Mouse (Mus musculus): ENCODE measurements around the gene Ceacam18. TPM values are rescaled to one million over a fixed set of nuclear protein-coding genes. Genes with fewer than 3 reads are reported as not detected.
"Not testable (repeated sequence)": the region's sequence is repeated elsewhere in the genome, so short reads cannot be mapped to it uniquely, and the experiment has no call there.

The Ceacam18 gene
- polyA plus RNA-seq, 1 experiment from 2014 or later = not detected

DNA sequence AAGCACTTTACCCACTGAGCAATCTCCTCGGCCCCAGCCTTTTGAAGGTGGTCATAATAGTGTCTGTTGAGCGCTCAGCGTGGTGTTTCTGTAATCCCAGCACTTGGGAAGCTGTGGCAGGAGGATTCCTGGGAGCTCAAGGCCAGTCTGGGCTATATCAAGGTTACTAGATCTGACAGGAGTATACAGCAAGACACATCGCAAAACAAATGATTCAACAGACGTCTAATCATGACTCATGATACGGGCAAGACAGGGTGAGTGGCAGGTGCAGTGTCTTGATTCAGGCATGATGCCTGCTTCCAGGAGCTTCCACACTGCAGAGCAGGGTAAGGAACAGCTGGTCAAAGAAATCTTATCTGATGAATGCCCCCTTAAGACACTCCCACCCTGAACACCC is 18.2 kb downstream of the Ceacam18 start:
- no peak overlapping the region for H3K9ac ChIP-seq (ENCODE audit: low read length)
- H3K4me1 ChIP-seq (ENCODE audit: control insufficient read depth, insufficient read depth, low read length) = no peaks in the 10 kb centered on the region
- ATAC-seq (ENCODE audit: insufficient number of reproducible peaks, low FRiP score, low TSS enrichment, low read depth) (no peak), DNase-seq (ENCODE audit: low spot score) (no peak)
- H3K4me3 ChIP-seq (ENCODE audit: low read depth, low read length) = no peak overlapping the region
- 90% methylated on average over 6 of the region's 6 CpGs for WGBS
- H3K27me3 ChIP-seq (ENCODE audit: control insufficient read depth, insufficient read depth, low read length) = no peaks in the 10 kb centered on the region
- H3K9me3 ChIP-seq (ENCODE audit: control insufficient read depth, low read length) = no peaks in the 10 kb centered on the region; the same call in 1 of the 2 replicates
- H3K36me3 ChIP-seq (ENCODE audit: control insufficient read depth, insufficient read depth, low read length) = no peaks in the 10 kb centered on the region
- no peak overlapping the region for H3K27ac ChIP-seq (replicated peaks; ENCODE audit: low read depth, low read length)
- no peak overlapping the region for H3K4me2 ChIP-seq (ENCODE audit: low read depth, severe bottlenecking)

DNA sequence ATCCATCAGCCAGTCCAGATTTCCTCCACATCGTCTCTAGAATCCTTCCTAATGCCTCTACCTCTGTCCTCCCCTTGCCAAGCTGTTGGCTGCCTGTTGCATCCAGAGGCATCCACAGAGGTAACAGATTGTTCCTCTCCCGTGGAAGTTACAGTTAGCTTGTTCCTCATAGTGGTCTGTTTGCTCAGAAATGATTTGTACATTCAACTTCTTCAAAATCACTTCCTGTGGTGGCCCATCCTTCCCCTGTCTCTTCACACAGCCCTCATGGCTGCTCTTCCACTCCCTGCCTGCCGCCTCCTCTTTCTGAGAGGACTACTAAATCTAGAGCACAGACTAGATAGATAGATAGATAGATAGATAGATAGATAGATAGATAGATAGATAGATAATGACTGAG is 20.0 kb downstream of the Ceacam18 start:
- no peak overlapping the region for H3K27ac ChIP-seq (replicated peaks; ENCODE audit: low read depth, low read length)
- H3K4me3 ChIP-seq (ENCODE audit: low read depth, low read length) = no peak overlapping the region
- no peak for DNase-seq (ENCODE audit: low spot score)
- H3K9ac ChIP-seq (ENCODE audit: low read length) = no peak overlapping the region
- no peaks in the 10 kb centered on the region for H3K27me3 ChIP-seq (ENCODE audit: control insufficient read depth, insufficient read depth, low read length)
- WGBS = 79% methylated on average over 3 of the region's 3 CpGs
- H3K4me1 ChIP-seq (ENCODE audit: control insufficient read depth, insufficient read depth, low read length) = no peaks in the 10 kb centered on the region
- ATAC-seq (ENCODE audit: insufficient number of reproducible peaks, low FRiP score, low TSS enrichment, low read depth) = no peak
- H3K9me3 ChIP-seq (ENCODE audit: control insufficient read depth, low read length) = no peaks in the 10 kb centered on the region; the same call in 1 of the 2 replicates
- H3K4me2 ChIP-seq (ENCODE audit: low read depth, severe bottlenecking) = no peak overlapping the region
- H3K36me3 ChIP-seq (ENCODE audit: control insufficient read depth, insufficient read depth, low read length) = no peaks in the 10 kb centered on the region

DNA sequence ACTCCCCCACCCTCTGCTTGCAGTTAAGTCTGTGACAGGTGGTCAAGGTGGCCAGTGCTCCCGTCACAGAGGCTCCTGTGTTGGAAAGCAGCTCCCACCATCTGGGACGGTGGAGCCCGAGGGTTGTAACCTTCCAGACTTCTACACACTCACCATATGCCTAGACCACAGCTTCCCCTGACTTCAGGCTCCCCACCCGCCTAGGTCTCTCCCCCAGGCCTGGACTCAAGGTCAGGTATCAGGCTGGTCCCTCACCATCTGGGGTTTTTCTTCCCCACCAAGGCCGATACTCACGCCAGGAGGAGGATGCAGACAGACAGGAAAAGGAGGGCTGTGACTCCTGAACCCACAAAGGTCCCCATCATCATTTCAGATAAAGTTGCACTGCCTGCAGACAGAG is 21.7 kb downstream of the Ceacam18 start:
- no peak overlapping the region for H3K4me2 ChIP-seq (ENCODE audit: low read depth, severe bottlenecking)
- H3K36me3 ChIP-seq (ENCODE audit: control insufficient read depth, insufficient read depth, low read length) = no peaks in the 10 kb centered on the region
- H3K4me3 ChIP-seq (ENCODE audit: low read depth, low read length) = no peak overlapping the region
- H3K9me3 ChIP-seq (ENCODE audit: control insufficient read depth, low read length) = no peaks in the 10 kb centered on the region; the same call in 1 of the 2 replicates
- WGBS = 67% methylated on average over 6 of the region's 6 CpGs
- H3K4me1 ChIP-seq (ENCODE audit: control insufficient read depth, insufficient read depth, low read length) = no peaks in the 10 kb centered on the region
- no peak overlapping the region for H3K9ac ChIP-seq (ENCODE audit: low read length)
- no peak for ATAC-seq (ENCODE audit: insufficient number of reproducible peaks, low FRiP score, low TSS enrichment, low read depth)
- no peaks in the 10 kb centered on the region for H3K27me3 ChIP-seq (ENCODE audit: control insufficient read depth, insufficient read depth, low read length)
- DNase-seq (ENCODE audit: low spot score) = no peak
- no peak overlapping the region for H3K27ac ChIP-seq (replicated peaks; ENCODE audit: low read depth, low read length)

DNA sequence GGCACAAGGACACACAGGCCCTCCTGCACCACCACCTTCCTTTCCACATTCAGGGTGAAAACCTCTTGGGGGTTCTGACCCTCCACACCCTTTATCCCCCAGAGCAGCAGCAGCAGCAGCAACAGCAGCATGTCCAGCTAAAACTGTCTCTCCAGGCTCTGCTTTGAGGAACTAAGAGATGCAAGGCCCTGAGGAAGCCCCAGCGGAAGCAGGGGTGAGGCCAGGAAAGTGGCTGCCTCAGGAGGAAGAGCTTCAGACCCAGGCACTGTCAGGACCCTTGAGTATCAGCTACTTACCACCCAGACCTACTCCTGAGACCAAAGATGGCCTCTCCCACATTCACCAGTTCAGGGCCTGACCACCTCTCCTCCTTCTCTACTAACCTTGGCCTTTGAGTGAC is 25.5 kb downstream of the Ceacam18 start, which contains the start of gene Siglece:
Gene Siglece (minus strand): TSS at position 160 of the 400 bp plus-strand sequence.
- DNase-seq (ENCODE audit: low spot score) = no peak
- Histone ChIP-seq H3K27ac (replicated peaks; ENCODE audit: low read depth, low read length) (no peak within 1 kb of the TSS), H3K4me2 (ENCODE audit: low read depth, severe bottlenecking) (no peak within 1 kb of the TSS), H3K36me3 (ENCODE audit: control insufficient read depth, insufficient read depth, low read length) (no peaks in the 10 kb centered on the region), H3K9me3 (ENCODE audit: control insufficient read depth, low read length) (no peaks in the 10 kb centered on the region), H3K4me1 (ENCODE audit: control insufficient read depth, insufficient read depth, low read length) (no peaks in the 10 kb centered on the region), H3K9ac (ENCODE audit: low read length) (no peak within 1 kb of the TSS), H3K4me3 (ENCODE audit: low read depth, low read length) (no peak within 1 kb of the TSS), H3K27me3 (ENCODE audit: control insufficient read depth, insufficient read depth, low read length) (no peaks in the 10 kb centered on the region)
- WGBS = 44% methylated on average over 1 of the region's 1 CpGs
- no peak for ATAC-seq (ENCODE audit: insufficient number of reproducible peaks, low FRiP score, low TSS enrichment, low read depth)

DNA sequence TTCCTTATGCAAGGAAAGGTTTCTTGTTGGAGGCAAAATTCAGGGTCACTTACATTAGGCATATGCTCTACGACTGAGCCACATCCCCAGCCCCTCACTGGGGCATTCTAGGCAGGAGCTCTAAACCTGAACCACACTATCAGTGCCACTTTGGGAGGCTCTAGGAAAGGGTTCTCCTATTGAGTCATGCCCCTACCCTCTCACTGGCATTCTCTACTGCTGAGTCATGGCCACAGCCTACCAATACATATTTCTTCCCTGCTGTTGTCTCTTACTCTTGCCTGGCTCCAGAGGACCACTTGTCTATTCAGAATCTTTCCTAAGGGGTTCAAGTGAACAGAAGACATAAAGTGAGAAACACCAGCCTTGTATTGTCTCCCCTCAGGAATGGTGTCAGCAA is 28.3 kb downstream of the Ceacam18 start:
- no peak for ATAC-seq (ENCODE audit: insufficient number of reproducible peaks, low FRiP score, low TSS enrichment, low read depth)
- H3K4me2 ChIP-seq (ENCODE audit: low read depth, severe bottlenecking) = no peak overlapping the region
- no peaks in the 10 kb centered on the region for H3K9me3 ChIP-seq (ENCODE audit: control insufficient read depth, low read length)
- no peaks in the 10 kb centered on the region for H3K4me1 ChIP-seq (ENCODE audit: control insufficient read depth, insufficient read depth, low read length)
- H3K36me3 ChIP-seq (ENCODE audit: control insufficient read depth, insufficient read depth, low read length) = no peaks in the 10 kb centered on the region
- no peak overlapping the region for H3K9ac ChIP-seq (ENCODE audit: low read length)
- H3K27ac ChIP-seq (replicated peaks; ENCODE audit: low read depth, low read length) = no peak overlapping the region
- no peak overlapping the region for H3K4me3 ChIP-seq (ENCODE audit: low read depth, low read length)
- H3K27me3 ChIP-seq (ENCODE audit: control insufficient read depth, insufficient read depth, low read length) = no peaks in the 10 kb centered on the region
- WGBS = 100% methylated on average over 1 of the region's 1 CpGs
- DNase-seq (ENCODE audit: low spot score) = no peak

DNA sequence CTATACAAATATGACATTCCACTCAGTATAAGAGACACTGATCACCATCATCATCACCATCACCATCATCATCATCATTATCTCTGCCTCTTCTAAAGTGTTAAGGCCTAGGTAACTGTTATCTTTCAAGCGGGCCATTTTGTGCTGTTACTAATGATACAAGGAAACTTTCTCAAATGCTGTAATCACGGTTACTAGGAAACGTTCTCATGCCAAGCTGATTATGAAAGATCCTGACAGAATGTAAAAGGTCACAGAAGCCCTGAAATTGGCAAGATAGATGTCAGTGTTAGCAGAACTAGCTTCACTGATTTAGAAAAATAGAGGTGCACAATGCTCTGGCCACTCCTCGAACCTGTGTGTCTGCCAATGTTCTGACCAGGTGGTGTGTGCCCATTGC is 32.7 kb downstream of the Ceacam18 start:
- not testable (repeated sequence) for H3K36me3 ChIP-seq (ENCODE audit: control insufficient read depth, insufficient read depth, low read length); H3K27ac ChIP-seq (replicated peaks; ENCODE audit: low read depth, low read length); H3K4me2 ChIP-seq (ENCODE audit: low read depth, severe bottlenecking); H3K4me1 ChIP-seq (ENCODE audit: control insufficient read depth, insufficient read depth, low read length); DNase-seq (ENCODE audit: low spot score); H3K9ac ChIP-seq (ENCODE audit: low read length); H3K4me3 ChIP-seq (ENCODE audit: low read depth, low read length); H3K9me3 ChIP-seq (ENCODE audit: control insufficient read depth, low read length); H3K27me3 ChIP-seq (ENCODE audit: control insufficient read depth, insufficient read depth, low read length); ATAC-seq (ENCODE audit: insufficient number of reproducible peaks, low FRiP score, low TSS enrichment, low read depth)
- 88% methylated on average over 4 of the region's 4 CpGs for WGBS

DNA sequence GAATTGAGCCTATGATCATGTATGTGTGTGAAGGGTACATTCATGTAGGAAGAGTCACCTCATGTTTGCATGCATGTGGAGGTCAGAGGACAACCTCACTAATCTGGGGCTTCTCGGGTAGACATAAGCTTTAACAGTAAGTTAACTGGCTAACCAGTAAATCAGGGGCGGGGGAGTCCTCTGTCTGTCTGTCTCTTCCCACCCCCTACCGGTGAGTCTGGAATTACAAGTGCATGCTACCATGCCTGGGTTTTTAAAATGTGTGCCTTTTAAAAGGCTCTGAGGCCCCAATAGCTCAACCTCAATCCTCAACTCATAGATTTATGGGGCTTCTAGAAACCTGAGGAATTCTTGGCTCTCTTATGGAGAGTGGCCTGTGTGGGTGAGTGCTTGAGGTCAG is 34.1 kb downstream of the Ceacam18 start:
- ATAC-seq (ENCODE audit: insufficient number of reproducible peaks, low FRiP score, low TSS enrichment, low read depth) (no peak), DNase-seq (ENCODE audit: low spot score) (peak; percentile 34)
- H3K36me3 ChIP-seq (ENCODE audit: control insufficient read depth, insufficient read depth, low read length) = no peaks in the 10 kb centered on the region
- H3K27me3 ChIP-seq (ENCODE audit: control insufficient read depth, insufficient read depth, low read length) = no peaks in the 10 kb centered on the region
- H3K4me2 ChIP-seq (ENCODE audit: low read depth, severe bottlenecking) = no peak overlapping the region
- H3K27ac ChIP-seq (replicated peaks; ENCODE audit: low read depth, low read length) = no peak overlapping the region
- H3K4me3 ChIP-seq (ENCODE audit: low read depth, low read length) = no peak overlapping the region
- H3K9ac ChIP-seq (ENCODE audit: low read length) = no peak overlapping the region
- H3K4me1 ChIP-seq (ENCODE audit: control insufficient read depth, insufficient read depth, low read length) = peaks cover 5% of the 10 kb centered on the region
- whole genome bisulfite sequencing = 24% methylated on average over 3 of the region's 3 CpGs
- no peaks in the 10 kb centered on the region for H3K9me3 ChIP-seq (ENCODE audit: control insufficient read depth, low read length)

DNA sequence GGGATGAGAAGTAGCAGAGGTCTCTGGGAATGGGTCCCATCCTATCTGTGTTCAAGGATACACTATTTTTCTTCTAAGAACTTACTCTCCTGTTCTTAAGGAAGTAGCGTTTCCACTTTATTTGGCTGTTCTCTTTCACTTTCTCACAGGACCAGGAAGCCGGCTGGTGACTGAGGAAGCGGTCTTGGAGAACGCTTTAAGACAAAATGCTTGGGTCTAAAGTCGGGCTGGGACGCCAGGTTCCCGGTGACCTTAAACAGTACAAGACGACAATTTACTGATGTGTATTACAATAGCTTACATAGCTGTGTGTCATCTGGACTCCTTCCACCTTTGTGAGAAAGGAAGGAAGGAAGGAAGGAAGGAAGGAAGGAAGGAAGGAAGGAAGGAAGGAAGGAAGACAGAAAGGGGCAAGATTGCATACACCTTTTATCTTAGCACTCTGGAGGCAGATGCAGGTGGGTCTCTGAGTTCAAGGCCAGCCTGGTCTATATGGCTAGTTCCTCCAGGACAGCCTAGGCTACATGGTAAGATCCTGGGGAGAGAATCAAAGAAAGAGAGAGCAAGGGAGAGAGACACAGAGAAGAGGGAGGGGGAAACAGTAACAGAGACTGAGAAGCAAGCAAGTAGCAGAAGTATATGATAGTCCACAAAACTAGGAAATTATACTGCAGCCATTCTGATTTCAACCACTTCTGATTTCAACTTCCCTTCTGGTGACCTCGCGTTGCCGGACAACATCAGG is 36.7 kb downstream of the Ceacam18 start:
- H3K36me3 ChIP-seq (ENCODE audit: control insufficient read depth, insufficient read depth, low read length) = peaks cover 9% of the 10 kb centered on the region
- ATAC-seq (ENCODE audit: insufficient number of reproducible peaks, low FRiP score, low TSS enrichment, low read depth) (peak; percentile 33; the same call in 1 of the 2 replicates), DNase-seq (ENCODE audit: low spot score) (no peak)
- H3K9me3 ChIP-seq (ENCODE audit: control insufficient read depth, low read length) = no peaks in the 10 kb centered on the region
- peak overlapping the region; percentile 44; the same call in 1 of the 2 replicates for H3K9ac ChIP-seq (ENCODE audit: low read length)
- H3K4me2 ChIP-seq (ENCODE audit: low read depth, severe bottlenecking) = peak overlapping the region; percentile 34
- peaks cover 5% of the 10 kb centered on the region for H3K4me1 ChIP-seq (ENCODE audit: control insufficient read depth, insufficient read depth, low read length)
- no peaks in the 10 kb centered on the region for H3K27me3 ChIP-seq (ENCODE audit: control insufficient read depth, insufficient read depth, low read length)
- no peak overlapping the region for H3K27ac ChIP-seq (replicated peaks; ENCODE audit: low read depth, low read length)
- WGBS = 70% methylated on average over 11 of the region's 11 CpGs
- H3K4me3 ChIP-seq (ENCODE audit: low read depth, low read length) = peak overlapping the region; percentile 63
